In the genomic region with DNA sequence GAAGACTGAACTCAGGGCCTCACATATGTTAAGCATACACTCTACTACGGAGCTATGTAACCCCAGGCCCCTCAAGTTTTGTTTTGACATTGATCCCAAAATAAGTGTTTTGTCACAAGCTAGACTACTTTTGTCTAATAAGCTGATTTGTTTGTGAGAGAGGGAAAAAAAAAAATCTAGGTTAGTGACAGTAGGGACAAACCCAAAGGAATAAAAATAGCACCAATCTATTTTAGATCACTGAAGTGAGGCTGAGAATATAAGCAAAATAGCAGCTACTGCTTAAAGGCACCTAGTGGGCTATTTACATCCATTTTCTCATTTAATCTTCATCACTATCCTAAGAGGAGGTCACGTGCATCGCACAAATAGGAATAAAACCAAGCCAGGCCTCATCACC, we compare ENCODE assay signal across 9 mouse cellular contexts. TPM values are rescaled to one million over a fixed set of nuclear protein-coding genes. Genes with fewer than 3 reads are reported as not detected.
A peak's percentile ranks its signal among the peaks of the same experiment; 100 is the strongest.
DNase-seq lines count a peak whose midpoint lies in the region; ATAC-seq and TF ChIP-seq lines count a peak whose summit lies in the region.
"Had no signal": no experiment of that assay in that cellular context is flagged by ENCODE, and none has a peak within 500 bp of the region (broad histone marks: within the 10 kb centered on the region; RNA-seq: fewer than 3 reads in every experiment).

No protein-coding gene starts in this region.

- no peak for DNase-seq in heart, postnatal 4 days
- DNase-seq in adrenal gland, postnatal 4 days (ENCODE audit: low spot score in 2 of 2) = no peak
- no peak for DNase-seq in cerebellum, postnatal 25 days
- DNase-seq in frontal cortex, postnatal 36 days (ENCODE audit: low spot score in 2 of 2) = no peak
- DNase-seq: retina, postnatal 1 day had no signal

- H3K9ac ChIP-seq in heart, embryonic 11.5 days (ENCODE audit: low read depth, low read length) = no peak overlapping the region; the same call in 1 of the 2 replicates
- peak overlapping the region; percentile 75 for H3K9ac ChIP-seq in forebrain, embryonic 15.5 days (replicated peaks)
- H3K9ac ChIP-seq in liver, embryonic 15.5 days = peak overlapping the region; percentile 89

- no peak for TF ChIP-seq CTCF in E14TG2a.4 (conservative IDR thresholded peaks at IDR 0.05; ENCODE audit: low read length)

- H3K27me3 ChIP-seq in heart, embryonic 11.5 days (ENCODE audit: control insufficient read depth, insufficient read depth, low read length) = no peaks in the 10 kb centered on the region
- H3K27me3 ChIP-seq in E14TG2a.4 (ENCODE audit: insufficient read depth, low read length) = no peaks in the 10 kb centered on the region
- no peaks in the 10 kb centered on the region for H3K27me3 ChIP-seq in forebrain, embryonic 15.5 days
- H3K27me3 ChIP-seq in liver, embryonic 15.5 days = peaks cover 4% of the 10 kb centered on the region; the same call in 1 of the 2 replicates

- H3K4me1 ChIP-seq in heart, embryonic 11.5 days (ENCODE audit: control insufficient read depth, insufficient read depth, low read length) = peaks cover 9% of the 10 kb centered on the region
- H3K4me1 ChIP-seq in E14TG2a.4 (replicated peaks; ENCODE audit: low read depth, low read length) = peaks cover 85% of the 10 kb centered on the region
- H3K4me1 ChIP-seq in forebrain, embryonic 15.5 days = peaks cover 25% of the 10 kb centered on the region
- H3K4me1 ChIP-seq in liver, embryonic 15.5 days (replicated peaks) = peaks cover 35% of the 10 kb centered on the region

- H3K4me2 ChIP-seq in heart, embryonic 11.5 days = peak overlapping the region; percentile 96
- peak overlapping the region; percentile 94 for H3K4me2 ChIP-seq in forebrain, embryonic 15.5 days (replicated peaks)
- peak overlapping the region; percentile 92 for H3K4me2 ChIP-seq in liver, embryonic 15.5 days

- peak overlapping the region; percentile 83 for H3K4me3 ChIP-seq in heart, embryonic 11.5 days (ENCODE audit: low read depth, low read length)
- H3K4me3 ChIP-seq in E14TG2a.4 (replicated peaks; ENCODE audit: low read length) = peak overlapping the region; percentile 93
- peak overlapping the region; percentile 59 for H3K4me3 ChIP-seq in forebrain, embryonic 15.5 days
- H3K4me3 ChIP-seq in liver, embryonic 15.5 days (replicated peaks) = peak overlapping the region; percentile 82

- no peak overlapping the region for H3K27ac ChIP-seq in heart, embryonic 11.5 days (ENCODE audit: low read depth, low read length)
- H3K27ac ChIP-seq in forebrain, embryonic 15.5 days (replicated peaks) = no peak overlapping the region
- H3K27ac ChIP-seq in liver, embryonic 15.5 days (replicated peaks) = 0 out of 2 replicates have a peak overlapping the region, but pooled peaks have one; percentile 89

- no peaks in the 10 kb centered on the region; the same call in 1 of the 2 replicates for H3K9me3 ChIP-seq in heart, embryonic 11.5 days (replicated peaks; ENCODE audit: control insufficient read depth, low read length)
- no peaks in the 10 kb centered on the region for H3K9me3 ChIP-seq in E14TG2a.4 (ENCODE audit: low read length)
- no peaks in the 10 kb centered on the region for H3K9me3 ChIP-seq in forebrain, embryonic 15.5 days
- no peaks in the 10 kb centered on the region for H3K9me3 ChIP-seq in liver, embryonic 15.5 days (replicated peaks)

- H3K36me3 ChIP-seq in heart, embryonic 11.5 days (ENCODE audit: control insufficient read depth, insufficient read depth, low read length) = peaks cover 12% of the 10 kb centered on the region
- peaks cover 45% of the 10 kb centered on the region for H3K36me3 ChIP-seq in E14TG2a.4 (ENCODE audit: insufficient read depth, low read length)
- H3K36me3 ChIP-seq in forebrain, embryonic 15.5 days = no peaks in the 10 kb centered on the region
- peaks cover 33% of the 10 kb centered on the region for H3K36me3 ChIP-seq in liver, embryonic 15.5 days (replicated peaks)

- 89% methylated on average over 3 of the region's 3 CpGs for WGBS in heart, embryonic 11.5 days (ENCODE audit: insufficient replicate concordance)
- 78% methylated on average over 3 of the region's 3 CpGs for WGBS in forebrain, embryonic 15.5 days
- WGBS in liver, embryonic 15.5 days (ENCODE audit: insufficient replicate concordance) = 83% methylated on average over 3 of the region's 3 CpGs

- ATAC-seq in heart, embryonic 11.5 days (replicated peaks; ENCODE audit: insufficient number of reproducible peaks, low FRiP score, low TSS enrichment) = no peak
- no peak for ATAC-seq in forebrain, embryonic 15.5 days (replicated peaks)
- no peak for ATAC-seq in liver, embryonic 15.5 days (ENCODE audit: insufficient read depth)

RNA-seq across cellular contexts. Expression of gene Naa40, which starts 1.4 kb away (rescaled TPM):
- polyA plus RNA-seq in heart, embryonic 11.5 days (2014; fragmentation: Nextera tagmentation; extraction: Ambion mirVana) = 62.1 and 68.6 TPM in 2 replicates
- 10 to 100 TPM; 34.3 to 36.9 TPM for total RNA-seq in heart, postnatal 4 days (2021)
- 69.2 and 69.5 TPM in 2 replicates for polyA plus RNA-seq in forebrain, embryonic 15.5 days (2015; fragmentation: Nextera tagmentation; extraction: Ambion mirVana)
- polyA plus RNA-seq in liver, embryonic 15.5 days (2015; fragmentation: Nextera tagmentation; extraction: Ambion mirVana) = 25.0 and 25.4 TPM in 2 replicates
- total RNA-seq in adrenal gland, postnatal 4 days (2021) = 10 to 100 TPM; 47.1 to 48.3 TPM

RNA-seq across cellular contexts. Expression of gene Cox8a, which starts 22.2 kb away (rescaled TPM):
- polyA plus RNA-seq in heart, embryonic 11.5 days (2014; fragmentation: Nextera tagmentation; extraction: Ambion mirVana) = 1,752 and 1,771 TPM in 2 replicates
- 100 to 1,000 TPM; 836 to 917 TPM for total RNA-seq in heart, postnatal 4 days (2021)
- polyA plus RNA-seq in forebrain, embryonic 15.5 days (2015; fragmentation: Nextera tagmentation; extraction: Ambion mirVana) = 656 and 676 TPM in 2 replicates
- polyA plus RNA-seq in liver, embryonic 15.5 days (2015; fragmentation: Nextera tagmentation; extraction: Ambion mirVana) = 485 and 535 TPM in 2 replicates
- 100 to 1,000 TPM; 687 to 720 TPM for total RNA-seq in adrenal gland, postnatal 4 days (2021)

RNA-seq across cellular contexts. Expression of gene Rcor2, which starts 27.6 kb away (rescaled TPM):
- 8.4 and 9.5 TPM in 2 replicates for polyA plus RNA-seq in heart, embryonic 11.5 days (2014; fragmentation: Nextera tagmentation; extraction: Ambion mirVana)
- total RNA-seq in heart, postnatal 4 days (2021) = 10 to 100 TPM; 19.0 to 19.2 TPM
- 60.7 and 67.7 TPM in 2 replicates for polyA plus RNA-seq in forebrain, embryonic 15.5 days (2015; fragmentation: Nextera tagmentation; extraction: Ambion mirVana)
- 1.1 and 1.3 TPM in 2 replicates for polyA plus RNA-seq in liver, embryonic 15.5 days (2015; fragmentation: Nextera tagmentation; extraction: Ambion mirVana)
- 10 to 100 TPM; 13.4 to 14.8 TPM for total RNA-seq in adrenal gland, postnatal 4 days (2021)

RNA-seq across cellular contexts. Expression of gene Otub1, which starts 33.5 kb away (rescaled TPM):
- polyA plus RNA-seq in heart, embryonic 11.5 days (2014; fragmentation: Nextera tagmentation; extraction: Ambion mirVana) = 172 and 186 TPM in 2 replicates
- 100 to 1,000 TPM; 111 to 112 TPM for total RNA-seq in heart, postnatal 4 days (2021)
- 232 and 233 TPM in 2 replicates for polyA plus RNA-seq in forebrain, embryonic 15.5 days (2015; fragmentation: Nextera tagmentation; extraction: Ambion mirVana)
- polyA plus RNA-seq in liver, embryonic 15.5 days (2015; fragmentation: Nextera tagmentation; extraction: Ambion mirVana) = 53.7 and 58.4 TPM in 2 replicates
- total RNA-seq in adrenal gland, postnatal 4 days (2021) = 100 to 1,000 TPM; 133 to 135 TPM
